Mouse (Mus musculus) testis, adult 2 months (tissue): ENCODE data around the gene Med27. TPM values are rescaled to one million over a fixed set of nuclear protein-coding genes. Genes with fewer than 3 reads are reported as not detected.

ENCODE experiments used
- H3K27ac ChIP-seq: fragments of 200-500 bp; 2 replicates; pipeline ENCODE4 v1.5.1; 2012; ENCODE audit warnings: low read depth, low read length; ENCODE audit not compliant: control insufficient read depth, insufficient read depth
- H3K27me3 ChIP-seq: fragments of 200-500 bp; 2 replicates; pipeline ENCODE4 v1.6.1; 2012; ENCODE audit warnings: mild to moderate bottlenecking, low read length, moderate library complexity; ENCODE audit not compliant: control insufficient read depth, insufficient read depth
- H3K36me3 ChIP-seq: fragments of 200-500 bp; 2 replicates; pipeline ENCODE4 v1.6.1; 2012; ENCODE audit warnings: mild to moderate bottlenecking, low read length; ENCODE audit not compliant: control insufficient read depth, insufficient read depth
- H3K4me1 ChIP-seq: fragments of 200-500 bp; 2 replicates; pipeline ENCODE4 v1.6.1; 2012; ENCODE audit warnings: low read length; ENCODE audit not compliant: control insufficient read depth, insufficient read depth
- H3K4me3 ChIP-seq: fragments of 200-500 bp; 2 replicates; pipeline ENCODE4 v1.5.1; 2012; ENCODE audit warnings: low read depth, mild to moderate bottlenecking, low read length, moderate library complexity, mixed read lengths; ENCODE audit not compliant: control insufficient read depth
- CTCF ChIP-seq: fragments of 200-500 bp; IDR thresholded peaks from 2 replicates; pipeline ENCODE4 v1.5.1; 2012; ENCODE audit warnings: low read depth, mild to moderate bottlenecking, inconsistent platforms, low read length, moderate library complexity; ENCODE audit not compliant: control insufficient read depth, insufficient read depth, insufficient replicate concordance
- POLR2A ChIP-seq: fragments of 200-500 bp; IDR thresholded peaks from 2 replicates; pipeline ENCODE4 v1.6.1; 2012; ENCODE audit warnings: low read depth, mild to moderate bottlenecking, inconsistent platforms, low read length, moderate library complexity; ENCODE audit not compliant: control insufficient read depth
- polyA plus RNA-seq: library from polyadenylated mRNA; depleted of rRNA; stranded (reverse); fragments of >200 nt; gene quantifications from 2 replicates; pipeline ENCODE4 v1.2.3, GENCODE M21; 2012

Gene Med27
- polyA plus RNA-seq, 1 experiment = 35.5 TPM

GRCm38 (mm10) chr2:29381683-29382082 lies 35.1 kb downstream of the Med27 start:
- Histone ChIP-seq H3K4me3 (no peak overlapping the region), H3K4me1 (peaks cover 3% of the 10 kb centered on the region), H3K36me3 (no peaks in the 10 kb centered on the region), H3K27me3 (no peaks in the 10 kb centered on the region), H3K27ac (no peak overlapping the region)
- no peak for TF ChIP-seq POLR2A
- no peak for TF ChIP-seq CTCF

- Histone ChIP-seq H3K27ac (no peak overlapping the region), H3K36me3 (no peaks in the 10 kb centered on the region), H3K4me1 (peaks cover 3% of the 10 kb centered on the region), H3K27me3 (no peaks in the 10 kb centered on the region), H3K4me3 (no peak overlapping the region)
- no peak for TF ChIP-seq POLR2A
- no peak for TF ChIP-seq CTCF
Measured at GRCm38 (mm10) chr2:29382583-29382982, 36.0 kb downstream of the Med27 start.

- no peak overlapping the region for H3K27ac ChIP-seq
- peaks cover 3% of the 10 kb centered on the region for H3K4me1 ChIP-seq
- H3K27me3 ChIP-seq = no peaks in the 10 kb centered on the region
- no peak overlapping the region for H3K4me3 ChIP-seq
- no peak for TF ChIP-seq POLR2A
- no peak for TF ChIP-seq CTCF
- no peaks in the 10 kb centered on the region for H3K36me3 ChIP-seq
Measured at GRCm38 (mm10) chr2:29383133-29383532, 36.5 kb downstream of the Med27 start.

- H3K36me3 ChIP-seq = no peaks in the 10 kb centered on the region
- no peak overlapping the region for H3K27ac ChIP-seq
- H3K27me3 ChIP-seq = no peaks in the 10 kb centered on the region
- TF ChIP-seq CTCF (no peak), POLR2A (no peak)
- H3K4me3 ChIP-seq = no peak overlapping the region
- no peaks in the 10 kb centered on the region for H3K4me1 ChIP-seq
Measured at GRCm38 (mm10) chr2:29385405-29385804, 38.8 kb downstream of the Med27 start.

GRCm38 (mm10) chr2:29387268-29387667 lies 40.6 kb downstream of the Med27 start:
- no peaks in the 10 kb centered on the region for H3K4me1 ChIP-seq
- TF ChIP-seq POLR2A (no peak), CTCF (no peak)
- H3K4me3 ChIP-seq = no peak overlapping the region
- no peaks in the 10 kb centered on the region for H3K27me3 ChIP-seq
- H3K36me3 ChIP-seq = no peaks in the 10 kb centered on the region
- H3K27ac ChIP-seq = no peak overlapping the region

GRCm38 (mm10) chr2:29388937-29389336 lies 42.3 kb downstream of the Med27 start:
- Histone ChIP-seq H3K27me3 (no peaks in the 10 kb centered on the region), H3K4me1 (no peaks in the 10 kb centered on the region), H3K36me3 (no peaks in the 10 kb centered on the region), H3K27ac (no peak overlapping the region), H3K4me3 (no peak overlapping the region)
- TF ChIP-seq CTCF (no peak), POLR2A (no peak)

GRCm38 (mm10) chr2:29391086-29391485 lies 44.5 kb downstream of the Med27 start:
- Histone ChIP-seq H3K36me3 (no peaks in the 10 kb centered on the region), H3K4me1 (no peaks in the 10 kb centered on the region), H3K4me3 (no peak overlapping the region), H3K27me3 (no peaks in the 10 kb centered on the region), H3K27ac (no peak overlapping the region)
- TF ChIP-seq POLR2A (no peak), CTCF (no peak)

- H3K36me3 ChIP-seq = no peaks in the 10 kb centered on the region
- no peak for TF ChIP-seq CTCF
- no peak for TF ChIP-seq POLR2A
- H3K27me3 ChIP-seq = no peaks in the 10 kb centered on the region
- H3K4me3 ChIP-seq = no peak overlapping the region
- H3K27ac ChIP-seq = no peak overlapping the region
- no peaks in the 10 kb centered on the region for H3K4me1 ChIP-seq
Measured at GRCm38 (mm10) chr2:29391996-29392395, 45.4 kb downstream of the Med27 start.
